Mouse (Mus musculus): Measurements from ENCODE around the gene Zfp853. TPM values are rescaled to one million over a fixed set of nuclear protein-coding genes. Genes with fewer than 3 reads are reported as not detected.

Gene Zfp853
- polyA plus RNA-seq (2015; fragmentation: Illumina TruSeq; extraction: RNeasy Lipid Tissue Mini Kit (QIAGEN cat#74804); ENCODE audit: insufficient read depth, low replicate concordance): 0.12 TPM

GRCm38 (mm10) chr5:143293404-143293803 lies at the start of gene Zfp853:
Zfp853 (minus strand) TSS chr5:143293623.

GRCm38 (mm10) chr5:143328690-143329495 lies 35.5 kb upstream of the Zfp853 start, which contains the start of gene Zdhhc4:
Zdhhc4 (minus strand) TSS chr5:143329256.

DNA sequence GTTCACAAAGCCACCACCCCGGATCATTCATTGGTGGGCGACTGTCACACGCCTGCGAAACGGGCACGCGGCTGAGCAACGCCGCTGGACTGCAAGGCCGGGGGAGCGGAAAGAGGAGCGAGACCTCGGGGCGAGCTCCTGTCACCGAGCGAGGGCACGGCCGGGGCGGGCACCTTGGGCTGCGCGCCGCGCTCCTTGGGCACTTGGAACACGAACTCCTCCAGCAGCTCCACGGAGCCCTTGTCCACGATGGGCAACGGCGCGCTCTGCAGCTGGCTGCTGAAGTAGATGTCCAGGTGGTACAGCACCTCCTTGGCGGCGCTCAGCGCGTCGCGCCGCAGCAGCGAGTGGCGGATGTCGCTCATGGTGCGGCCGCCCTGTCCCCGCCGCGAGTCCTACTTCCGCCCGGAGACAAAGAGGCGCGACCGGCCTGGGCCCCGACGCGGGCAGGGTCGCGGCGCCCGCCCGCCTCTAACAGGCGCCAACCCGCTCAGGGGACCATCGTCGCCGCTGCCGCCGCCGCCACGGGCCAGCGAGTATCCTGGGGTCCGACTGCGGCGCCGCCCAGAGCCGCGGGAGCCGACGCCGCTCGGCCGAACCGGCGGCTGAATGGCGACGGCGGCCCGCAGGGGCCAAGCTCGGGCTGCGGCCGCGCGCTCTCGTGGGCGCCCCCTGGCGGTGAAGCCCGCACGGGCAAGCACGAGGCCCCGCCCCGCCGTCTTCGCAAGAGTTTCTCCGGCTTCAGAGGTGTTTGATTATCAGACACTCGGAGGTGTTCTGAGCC lies 21.5 kb upstream of the Zfp853 start, which contains the start of gene E130309D02Rik:
TSS of gene E130309D02Rik (minus strand) at position 631 of the 784 bp plus-strand sequence.

DNA sequence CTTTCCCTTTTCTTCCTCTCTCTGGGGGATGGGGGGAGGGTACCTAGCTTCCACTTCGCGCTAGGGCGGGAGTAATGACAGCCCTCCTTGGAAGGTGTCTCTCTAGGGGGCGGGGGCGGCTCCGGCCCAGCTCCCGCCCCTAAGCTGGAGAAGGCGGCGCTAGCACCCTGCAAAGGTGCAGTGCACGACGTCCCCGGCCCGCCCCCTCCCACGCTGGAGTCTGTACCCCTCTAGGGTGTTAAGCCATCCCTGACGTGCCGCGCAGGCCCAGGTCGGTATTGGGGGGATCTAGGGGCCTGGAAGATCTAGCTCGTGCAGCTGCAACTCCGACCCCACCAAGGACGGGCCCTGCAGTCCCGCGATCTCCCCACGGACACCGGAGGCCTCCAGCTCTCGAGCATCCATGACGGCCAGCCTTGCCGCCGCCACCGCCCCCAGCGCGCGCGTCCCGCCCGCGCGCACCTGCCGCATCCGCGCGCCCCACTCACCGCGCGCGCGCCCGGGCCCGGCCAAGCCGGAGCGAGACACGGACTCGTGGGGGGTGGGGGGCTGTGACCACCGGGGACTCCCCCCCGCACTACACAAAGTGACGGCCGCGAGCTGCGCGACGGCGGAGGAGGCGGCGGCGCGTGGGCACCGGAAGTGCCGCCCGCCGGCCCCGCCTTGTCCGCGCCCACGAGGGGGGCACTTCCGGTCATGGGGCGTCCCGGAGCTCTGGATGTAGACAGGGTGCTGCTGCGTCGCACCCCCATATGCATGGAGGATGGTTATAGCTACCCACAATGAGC lies 23.9 kb downstream of the Zfp853 start, which contains the start of gene Zfp316:
TSS of gene Zfp316 (minus strand) at position 660 of the 788 bp plus-strand sequence.

Other genes with a start within 250 kb of the Zfp853 start
- gene Rnf216, start 180.6 kb downstream of the Zfp853 start, polyA plus RNA-seq (2015; fragmentation: Illumina TruSeq; extraction: RNeasy Lipid Tissue Mini Kit (QIAGEN cat#74804); ENCODE audit: insufficient read depth, low replicate concordance): 36.7 TPM
- not detected for gene Olfr718-ps1, start 146.0 kb downstream of the Zfp853 start, polyA plus RNA-seq (2015; fragmentation: Illumina TruSeq; extraction: RNeasy Lipid Tissue Mini Kit (QIAGEN cat#74804); ENCODE audit: insufficient read depth, low replicate concordance)
- 21.2 TPM for gene Rbak, start 112.8 kb downstream of the Zfp853 start, polyA plus RNA-seq (2015; fragmentation: Illumina TruSeq; extraction: RNeasy Lipid Tissue Mini Kit (QIAGEN cat#74804); ENCODE audit: insufficient read depth, low replicate concordance)
- gene Spdye4b, start 112.6 kb downstream of the Zfp853 start, polyA plus RNA-seq (2015; fragmentation: Illumina TruSeq; extraction: RNeasy Lipid Tissue Mini Kit (QIAGEN cat#74804); ENCODE audit: insufficient read depth, low replicate concordance): not detected
- gene Spdye4a, start 66.7 kb downstream of the Zfp853 start, polyA plus RNA-seq (2015; fragmentation: Illumina TruSeq; extraction: RNeasy Lipid Tissue Mini Kit (QIAGEN cat#74804); ENCODE audit: insufficient read depth, low replicate concordance): not detected
- 25.4 TPM for gene Zfp12, start 58.5 kb downstream of the Zfp853 start, polyA plus RNA-seq (2015; fragmentation: Illumina TruSeq; extraction: RNeasy Lipid Tissue Mini Kit (QIAGEN cat#74804); ENCODE audit: insufficient read depth, low replicate concordance)
- 1.4 TPM for gene Zfp316, start 23.6 kb downstream of the Zfp853 start, polyA plus RNA-seq (2015; fragmentation: Illumina TruSeq; extraction: RNeasy Lipid Tissue Mini Kit (QIAGEN cat#74804); ENCODE audit: insufficient read depth, low replicate concordance)
- 8.1 TPM for gene E130309D02Rik, start 21.7 kb upstream of the Zfp853 start, polyA plus RNA-seq (2015; fragmentation: Illumina TruSeq; extraction: RNeasy Lipid Tissue Mini Kit (QIAGEN cat#74804); ENCODE audit: insufficient read depth, low replicate concordance)
- gene Zdhhc4, start 35.6 kb upstream of the Zfp853 start, polyA plus RNA-seq (2015; fragmentation: Illumina TruSeq; extraction: RNeasy Lipid Tissue Mini Kit (QIAGEN cat#74804); ENCODE audit: insufficient read depth, low replicate concordance): 35.6 TPM
- gene Grid2ip, start 63.7 kb upstream of the Zfp853 start, polyA plus RNA-seq (2015; fragmentation: Illumina TruSeq; extraction: RNeasy Lipid Tissue Mini Kit (QIAGEN cat#74804); ENCODE audit: insufficient read depth, low replicate concordance): not detected
- 35.0 TPM for gene Kdelr2, start 110.2 kb upstream of the Zfp853 start, polyA plus RNA-seq (2015; fragmentation: Illumina TruSeq; extraction: RNeasy Lipid Tissue Mini Kit (QIAGEN cat#74804); ENCODE audit: insufficient read depth, low replicate concordance)
- gene Daglb, start 171.0 kb upstream of the Zfp853 start, polyA plus RNA-seq (2015; fragmentation: Illumina TruSeq; extraction: RNeasy Lipid Tissue Mini Kit (QIAGEN cat#74804); ENCODE audit: insufficient read depth, low replicate concordance): 10.4 TPM
- 534 TPM for gene Rac1, start 234.4 kb upstream of the Zfp853 start, polyA plus RNA-seq (2015; fragmentation: Illumina TruSeq; extraction: RNeasy Lipid Tissue Mini Kit (QIAGEN cat#74804); ENCODE audit: insufficient read depth, low replicate concordance)